ENCODE assay signal across 20 mouse cellular contexts in the genomic region with DNA sequence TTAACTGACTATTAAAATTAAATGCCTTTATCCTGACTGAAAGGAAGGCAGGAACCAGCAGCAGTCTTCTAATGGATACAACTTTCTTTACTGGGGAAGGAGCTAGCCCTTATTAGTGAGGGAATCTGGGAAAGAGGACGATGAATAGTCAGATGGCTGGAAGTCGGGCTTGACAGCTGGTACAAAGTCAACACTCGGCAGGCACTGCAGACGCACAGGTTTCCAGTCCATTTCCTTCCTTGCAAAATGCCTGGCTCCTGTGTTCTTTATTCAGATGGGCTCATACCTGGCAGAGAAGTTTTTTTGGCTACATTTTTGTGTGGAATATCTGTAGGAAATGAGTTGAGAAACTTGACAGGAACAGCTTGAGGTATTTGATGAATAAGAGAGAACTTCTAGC.
"Had no signal": no experiment of that assay in that cellular context is flagged by ENCODE, and none has a peak within 500 bp of the region (broad histone marks: within the 10 kb centered on the region; RNA-seq: fewer than 3 reads in every experiment).

No protein-coding gene starts in this region.

- H3K4me1 ChIP-seq: liver, embryonic 13.5 days; liver, embryonic 15.5 days; lung, embryonic 15.5 days; midbrain, embryonic 13.5 days; neural tube, embryonic 13.5 days; neural tube, embryonic 15.5 days had no signal

- H3K4me2 ChIP-seq: liver, embryonic 13.5 days; liver, embryonic 15.5 days; lung, embryonic 15.5 days; midbrain, embryonic 13.5 days; neural tube, embryonic 13.5 days; neural tube, embryonic 15.5 days had no signal

- H3K27ac ChIP-seq: liver, embryonic 13.5 days; liver, embryonic 15.5 days; lung, embryonic 15.5 days; midbrain, embryonic 10.5 days; midbrain, embryonic 13.5 days; neural tube, embryonic 13.5 days; neural tube, embryonic 15.5 days had no signal

- H3K9me3 ChIP-seq: liver, embryonic 13.5 days; liver, embryonic 15.5 days; lung, embryonic 15.5 days; midbrain, embryonic 10.5 days; midbrain, embryonic 13.5 days; neural tube, embryonic 13.5 days; neural tube, embryonic 15.5 days had no signal

- DNase-seq: liver, embryonic 13.5 days; liver, postnatal 0 days; lung, adult 2 months; lung, postnatal 14 days; lung, postnatal 4 days; retina, postnatal 1 day; right cerebral cortex, adult 18-20 months; right cerebral cortex, postnatal 25 days; right cerebral cortex, postnatal 4 days; spleen, adult 18-20 months; thymus, adult 18-20 months; thymus, postnatal 25 days had no signal

- H3K27me3 ChIP-seq: liver, embryonic 13.5 days; liver, embryonic 15.5 days; lung, embryonic 15.5 days; midbrain, embryonic 13.5 days; neural tube, embryonic 13.5 days; neural tube, embryonic 15.5 days had no signal

- H3K4me3 ChIP-seq: liver, embryonic 13.5 days; liver, embryonic 15.5 days; lung, embryonic 15.5 days; midbrain, embryonic 10.5 days; midbrain, embryonic 13.5 days; myocyte; neural tube, embryonic 13.5 days; neural tube, embryonic 15.5 days had no signal

- ATAC-seq: liver, postnatal 0 days; lung, postnatal 0 days; midbrain, embryonic 13.5 days had no signal

- H3K36me3 ChIP-seq: liver, embryonic 13.5 days; liver, embryonic 15.5 days; lung, embryonic 15.5 days; midbrain, embryonic 10.5 days; midbrain, embryonic 13.5 days; neural tube, embryonic 13.5 days; neural tube, embryonic 15.5 days had no signal

- H3K9ac ChIP-seq: liver, embryonic 13.5 days; liver, embryonic 15.5 days; liver, postnatal 0 days; lung, embryonic 15.5 days; midbrain, embryonic 13.5 days; neural tube, embryonic 13.5 days; neural tube, embryonic 15.5 days had no signal
